Mouse (Mus musculus): ENCODE measurements at regions not wholly inside any gene's neighbourhood (a gene's known extent, or its start where the extent isn't known, plus 50 kb on each side); places are given as distances from the start of the nearest gene placed in this dataset.

DNA sequence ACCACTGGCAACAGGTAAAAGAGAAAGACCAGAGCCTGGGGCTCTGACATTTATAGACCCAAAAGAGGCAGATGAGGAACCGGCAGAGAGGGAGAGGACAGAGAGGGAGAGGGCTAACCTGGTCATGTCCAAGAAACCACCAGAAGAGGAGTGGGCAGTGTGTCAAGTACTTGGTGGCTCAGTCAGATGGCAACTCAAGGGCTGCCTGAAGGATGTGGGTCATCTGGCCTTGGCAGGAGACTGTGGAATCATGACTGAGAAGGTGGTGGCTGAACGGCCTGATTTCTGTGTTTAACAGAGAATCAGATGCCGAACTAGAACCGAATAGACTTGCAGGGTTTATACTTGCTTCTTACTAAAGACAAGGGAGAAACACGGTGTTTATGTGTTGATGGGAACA lies 87.9 kb downstream of the Zfp706 start:
- no peak for TF ChIP-seq CTCF (IDR thresholded peaks at IDR 0.05; ENCODE audit: control insufficient read depth, insufficient read depth, low read length)
- no peak for TF ChIP-seq POLR2A (IDR thresholded peaks at IDR 0.05; ENCODE audit: borderline replicate concordance, control insufficient read depth, low read depth, low read length)

Measured in bone marrow, adult 2 months (tissue).